Mouse (Mus musculus) CH12.LX (cell line): ENCODE data around the gene Nf1. TPM values are rescaled to one million over a fixed set of nuclear protein-coding genes. Genes with fewer than 3 reads are reported as not detected.
A peak's percentile ranks its signal among the peaks of the same experiment; 100 is the strongest.

Experiments used
- DNase-seq: peaks from one replicate; pipeline ENCODE4 v3.0.0-alpha.2; 2013; ENCODE audit errors: extremely low read depth
- H3K27ac ChIP-seq: 2 replicates; pipeline ENCODE4 v1.5.1; 2012; ENCODE audit warnings: low read depth, mild to moderate bottlenecking, control low read depth, moderate library complexity; ENCODE audit not compliant: insufficient read depth
- H3K27me3 ChIP-seq: replicated peaks from 2 replicates; pipeline ENCODE3; 2012; ENCODE audit warnings: inconsistent platforms
- H3K36me3 ChIP-seq, 2 experiments: replicated peaks in 1 of 2; 2 replicates each; pipeline versions ENCODE3 to v1.6.1; 2012; ENCODE audit warnings: inconsistent platforms in 1 of 2, low read length in 1 of 2, mild to moderate bottlenecking in 1 of 2, mixed read lengths in 1 of 2, moderate library complexity in 1 of 2; ENCODE audit not compliant: control insufficient read depth in 1 of 2, insufficient read depth in 1 of 2
- H3K4me1 ChIP-seq, 2 experiments: 2 replicates each; pipeline ENCODE4 v1.6.1; 2012; ENCODE audit warnings: inconsistent platforms in 1 of 2, moderate library complexity in 1 of 2; ENCODE audit not compliant: insufficient read depth in 2 of 2, control insufficient read depth in 1 of 2
- H3K4me2 ChIP-seq: 2 replicates; pipeline ENCODE4 v1.6.1; 2012; ENCODE audit warnings: low read depth, mild to moderate bottlenecking, control low read depth; ENCODE audit not compliant: poor library complexity, insufficient read depth, severe bottlenecking
- H3K4me3 ChIP-seq, 3 experiments: fragments of 150-350 bp in 1 of 3; sonication (generic) in 1 of 3; replicated peaks in 1 of 3; 2 replicates each; pipeline versions ENCODE3 to v1.5.1; 2011 to 2012; ENCODE audit warnings: low read depth in 2 of 3, low read length in 2 of 3, mild to moderate bottlenecking in 2 of 3, moderate library complexity in 2 of 3, control low read depth in 1 of 3, improper control_type of control experiment in 1 of 3, inconsistent platforms in 1 of 3, mixed read lengths in 1 of 3; ENCODE audit not compliant: poor library complexity in 1 of 3
- H3K79me2 ChIP-seq: replicated peaks from 2 replicates; pipeline ENCODE4 v1.6.1; 2012; ENCODE audit warnings: mild to moderate bottlenecking, moderate library complexity; ENCODE audit not compliant: control insufficient read depth, poor library complexity, insufficient read depth, severe bottlenecking; ENCODE audit errors: extremely low read depth
- H3K9ac ChIP-seq: 2 replicates; pipeline ENCODE4 v1.6.1; 2012; ENCODE audit warnings: low read depth, mild to moderate bottlenecking, control low read depth, moderate library complexity; ENCODE audit not compliant: insufficient read depth
- H3K9me3 ChIP-seq: replicated peaks from 2 replicates; pipeline ENCODE3; 2012; ENCODE audit warnings: low read length, inconsistent platforms, mixed read lengths
- CHD1 ChIP-seq: IDR thresholded peaks from 2 replicates; pipeline ENCODE4 v1.6.1; 2012; ENCODE audit warnings: low read depth, low read length, improper control_type of control experiment, inconsistent platforms
- E2F4 ChIP-seq: IDR thresholded peaks from 2 replicates; pipeline ENCODE4 v1.6.1; 2011; ENCODE audit warnings: low read depth, low read length, improper control_type of control experiment; ENCODE audit not compliant: insufficient replicate concordance
- ETS1 ChIP-seq: conservative IDR thresholded peaks from 2 replicates; pipeline ENCODE4 v1.6.1; 2012; ENCODE audit warnings: low read depth, mild to moderate bottlenecking, inconsistent platforms, low read length, improper control_type of control experiment, moderate library complexity
- HCFC1 ChIP-seq: IDR thresholded peaks from 2 replicates; pipeline ENCODE4 v1.6.1; 2012; ENCODE audit warnings: low read depth, mild to moderate bottlenecking, inconsistent platforms, low read length, improper control_type of control experiment
- JUN ChIP-seq: IDR thresholded peaks from 2 replicates; pipeline ENCODE4 v1.6.1; 2011; ENCODE audit warnings: low read depth, mild to moderate bottlenecking, low read length, improper control_type of control experiment, moderate library complexity; ENCODE audit not compliant: insufficient read depth
- KAT2A ChIP-seq: IDR thresholded peaks from 2 replicates; pipeline ENCODE4 v1.6.1; 2012; ENCODE audit warnings: low read length, improper control_type of control experiment, inconsistent platforms; ENCODE audit not compliant: insufficient replicate concordance
- MEF2A ChIP-seq: IDR thresholded peaks from 2 replicates; pipeline ENCODE4 v1.6.1; 2014; ENCODE audit warnings: low read depth, mild to moderate bottlenecking, inconsistent platforms, low read length, improper control_type of control experiment, borderline replicate concordance
- NELFE ChIP-seq: IDR thresholded peaks from 2 replicates; pipeline ENCODE4 v1.6.1; 2011; ENCODE audit warnings: low read depth, low read length, improper control_type of control experiment
- POLR2AphosphoS2 ChIP-seq: IDR thresholded peaks from 2 replicates; pipeline ENCODE4 v1.6.1; 2011; ENCODE audit warnings: low read depth, low read length, improper control_type of control experiment
- RAD21 ChIP-seq: IDR thresholded peaks from 2 replicates; pipeline ENCODE4 v1.6.1; 2011; ENCODE audit warnings: low read depth, mild to moderate bottlenecking, low read length, improper control_type of control experiment, moderate library complexity
- SIN3A ChIP-seq: IDR thresholded peaks from 2 replicates; pipeline ENCODE4 v1.6.1; 2012; ENCODE audit warnings: low read length, improper control_type of control experiment, inconsistent platforms
- SMC3 ChIP-seq: IDR thresholded peaks from 2 replicates; pipeline ENCODE4 v1.6.1; 2011; ENCODE audit warnings: low read depth, low read length, improper control_type of control experiment
- TBP ChIP-seq: conservative IDR thresholded peaks from 2 replicates; pipeline ENCODE4 v1.6.1; 2011; ENCODE audit warnings: low read depth, low read length, improper control_type of control experiment
- TCF12 ChIP-seq: IDR thresholded peaks from 2 replicates; pipeline ENCODE4 v1.6.1; 2014; ENCODE audit warnings: low read depth, mild to moderate bottlenecking, inconsistent platforms, low read length, improper control_type of control experiment
- ZNF384 ChIP-seq: IDR thresholded peaks from 2 replicates; pipeline ENCODE4 v1.6.1; 2012; ENCODE audit warnings: low read depth, low read length, improper control_type of control experiment, inconsistent platforms
- dilution Hi-C: fragments of 300-500 bp; cut with MboI; formaldehyde crosslinking; loops from 2 replicates; pipeline ENCODE4 v1.14.3; 2020; ENCODE audit warnings: low sequenced_read_pairs; ENCODE audit not compliant: extremely low pct_unique_long_range_greater_than_20kb, extremely low pct_ligation_motif_present
- in situ Hi-C: fragments of 300-500 bp; cut with MboI; formaldehyde crosslinking; loops from 3 replicates; pipeline ENCODE4 v1.14.3; 2019; ENCODE audit warnings: low sequenced_read_pairs, low pct_ligation_motif_present, low pct_unique_long_range_greater_than_20kb, mixed read lengths
- polyA plus RNA-seq: library from polyadenylated mRNA; unstranded; fragments of >175 nt; gene quantifications from 2 replicates; pipeline ENCODE4 v1.2.1, GENCODE M21; 2012; ENCODE audit warnings: low read depth; ENCODE audit not compliant: insufficient read length
- total RNA-seq, 2 experiments: library from RNA; depleted of rRNA; stranded (reverse); fragments of 300-350 nt in 1 of 2; fragments of >200 nt in 1 of 2; gene quantifications; 2 replicates each; pipeline ENCODE4 v1.2.3; 2012 to 2014

Nf1 gene
- total and polyA plus RNA-seq, 3 experiments, result 7.3 to 19.5 (median 12.4) TPM

- TF ChIP-seq JUN (no peak), TBP (no peak), SMC3 (no peak)
- in situ Hi-C loops (no loop called here), dilution Hi-C loops (no loop called here)
- Histone ChIP-seq H3K27me3 (no peaks in the 10 kb centered on the region), H3K4me3 (no peak overlapping the region), H3K9me3 (no peaks in the 10 kb centered on the region), H3K27ac (no peak overlapping the region), H3K36me3 (peaks cover 0 to 10% of the 10 kb centered on the region in 2 experiments), H3K4me1 (peaks cover 4 to 6% of the 10 kb centered on the region in 2 experiments; a peak in 1 of 4 replicates), H3K4me2 (no peak overlapping the region), H3K9ac (no peak overlapping the region), H3K79me2 (no peaks in the 10 kb centered on the region)
- no peak for DNase-seq
Observed at GRCm38 (mm10) chr11:79502917-79503316, 163.4 kb downstream of the Nf1 start.

- no peak within 1 kb of the TSS for H3K27ac ChIP-seq
- H3K27me3 ChIP-seq, result no peaks in the 10 kb centered on the region
- in situ Hi-C loops, result no loop called here
- H3K79me2 ChIP-seq, result no peaks in the 10 kb centered on the region
- dilution Hi-C loops, result no loop called here
- H3K9me3 ChIP-seq, result no peaks in the 10 kb centered on the region
- TF ChIP-seq NELFE, result no peak
- TF ChIP-seq SIN3A, result 0 out of 2 replicates have a peak, but pooled peaks have one; percentile 31
- no peak for TF ChIP-seq ETS1
- no peak for TF ChIP-seq RAD21
- no peak for TF ChIP-seq MEF2A
- no peak for TF ChIP-seq HCFC1
- TF ChIP-seq CHD1, result no peak
- TF ChIP-seq KAT2A, result no peak
- TF ChIP-seq ZNF384, result peak; percentile 42
- TF ChIP-seq POLR2AphosphoS2, result no peak
- no peak for TF ChIP-seq E2F4
- no peak for TF ChIP-seq TCF12
- TF ChIP-seq JUN, result no peak
- H3K4me3 ChIP-seq, result no peak within 1 kb of the TSS
- H3K9ac ChIP-seq, result no peak within 1 kb of the TSS
- no peak for DNase-seq
- H3K4me1 ChIP-seq, result peaks cover 4 to 6% of the 10 kb centered on the region in 2 experiments; a peak in 1 of 4 replicates
- peaks cover 0 to 10% of the 10 kb centered on the region in 2 experiments for H3K36me3 ChIP-seq
- no peak within 1 kb of the TSS for H3K4me2 ChIP-seq
Observed at GRCm38 (mm10) chr11:79503845-79504244, 164.4 kb downstream of the Nf1 start, which contains the start of gene Omg. Omg (minus strand) TSS chr11:79504084.
